Mouse (Mus musculus): Measurements from ENCODE around the gene Dpep1. TPM values are rescaled to one million over a fixed set of nuclear protein-coding genes. Genes with fewer than 3 reads are reported as not detected.
"Not testable (repeated sequence)": the region's sequence is repeated elsewhere in the genome, so short reads cannot be mapped to it uniquely, and the experiment has no call there.

Dpep1 gene
- polyA plus RNA-seq, 1 experiment from 2014 or later, result 14.3 TPM

DNA sequence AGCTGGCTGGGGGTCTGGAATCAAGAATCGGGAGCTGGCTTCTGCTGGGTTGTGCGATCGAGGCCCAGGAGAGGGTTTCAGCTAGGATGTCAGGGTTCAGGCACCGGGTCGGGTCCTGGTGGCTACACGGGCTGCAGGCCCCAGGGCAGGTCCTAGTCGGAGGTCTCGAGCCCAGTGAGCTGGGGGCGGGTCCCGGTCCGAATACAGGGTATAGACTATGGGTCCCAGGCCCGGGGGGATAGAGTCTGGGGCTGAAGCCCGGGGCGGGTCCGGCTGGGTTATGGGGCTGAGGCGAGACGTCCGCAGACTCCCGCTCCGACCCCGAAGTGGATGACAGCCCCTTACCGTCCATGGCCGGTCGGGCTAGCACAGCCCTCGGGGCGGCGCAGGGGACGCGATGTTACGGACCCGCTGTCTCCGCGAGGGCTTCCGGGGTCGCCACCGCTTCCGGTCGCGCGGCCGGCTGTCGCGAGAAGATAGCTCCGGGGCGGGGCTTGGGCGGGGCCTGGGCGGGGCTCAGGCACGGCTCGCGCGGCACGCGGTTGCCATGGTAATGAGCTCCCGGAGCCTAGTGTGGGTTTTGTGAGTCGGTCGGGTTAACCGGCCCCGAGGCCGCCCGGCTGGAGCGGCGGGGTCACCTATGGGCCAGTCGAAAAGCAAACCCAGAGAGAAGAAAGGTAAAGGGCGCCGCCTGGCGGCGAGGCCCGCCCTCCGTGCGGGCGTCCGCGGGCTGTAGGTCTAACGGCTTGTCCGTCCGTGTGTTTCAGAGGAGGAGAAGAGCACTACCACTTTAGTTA, 26.5 kb downstream of the Dpep1 start, which contains the start of the genes Chmp1a and Spata33:
Chmp1a (minus strand) TSS at position 443 of the 797 bp plus-strand sequence.
Spata33 (plus strand) TSS at position 512 of the 797 bp plus-strand sequence.
- peak; percentile 90 for ATAC-seq (ENCODE audit: insufficient number of reproducible peaks, low FRiP score, low TSS enrichment, low read depth)
- Histone ChIP-seq H3K27me3 (no peaks in the 10 kb centered on the region), H3K4me2 (replicated peaks) (peak within 1 kb of the TSS; percentile 69), H3K9ac (peak within 1 kb of the TSS; percentile 99), H3K4me1 (peaks cover 21% of the 10 kb centered on the region), H3K36me3 (peaks cover 29% of the 10 kb centered on the region), H3K27ac (replicated peaks) (peak within 1 kb of the TSS; percentile 61), H3K9me3 (replicated peaks) (no peaks in the 10 kb centered on the region), H3K4me3 (replicated peaks) (peak within 1 kb of the TSS; percentile 95)
- 1% methylated on average over 73 of the region's 76 CpGs for WGBS

DNA sequence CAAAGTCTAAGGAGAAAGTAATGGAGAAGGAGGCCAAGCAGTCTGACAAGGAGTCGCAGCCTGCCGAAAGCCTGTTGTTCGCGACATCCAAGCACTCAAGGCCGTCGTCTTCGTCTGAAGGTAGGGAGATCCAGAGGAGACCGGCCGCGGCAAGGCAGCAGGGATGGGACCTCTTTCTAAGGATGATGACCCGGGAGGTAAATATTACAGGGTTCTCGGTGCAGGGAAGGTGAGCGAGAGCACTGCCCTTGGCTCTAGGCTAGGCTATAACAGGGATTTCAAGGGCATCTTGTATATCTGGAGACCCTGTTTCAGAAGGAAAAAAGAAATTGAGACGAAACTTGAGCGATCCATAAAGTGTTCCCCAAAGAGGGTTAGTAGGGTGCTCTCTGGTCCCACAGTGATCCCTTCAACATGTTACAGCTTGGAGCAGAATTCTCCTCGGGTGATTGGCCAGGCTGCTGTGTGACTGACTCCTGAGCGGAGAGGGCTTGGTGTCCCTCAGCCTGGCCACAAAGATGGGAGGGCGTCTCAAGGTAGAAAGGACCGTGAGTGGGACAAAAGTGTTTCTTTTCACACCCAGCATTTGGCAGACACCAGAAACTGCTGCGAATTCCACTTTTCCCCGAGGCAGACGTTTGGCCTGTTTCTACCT, 27.2 kb downstream of the Dpep1 start:
- ATAC-seq (ENCODE audit: insufficient number of reproducible peaks, low FRiP score, low TSS enrichment, low read depth), result no peak
- peak overlapping the region; percentile 95 for H3K4me3 ChIP-seq (replicated peaks)
- peak overlapping the region; percentile 69 for H3K4me2 ChIP-seq (replicated peaks)
- no peaks in the 10 kb centered on the region for H3K27me3 ChIP-seq
- 20% methylated on average over 22 of the region's 22 CpGs for WGBS
- no peak overlapping the region for H3K27ac ChIP-seq (replicated peaks)
- H3K9me3 ChIP-seq (replicated peaks), result no peaks in the 10 kb centered on the region
- peaks cover 22% of the 10 kb centered on the region for H3K36me3 ChIP-seq
- H3K4me1 ChIP-seq, result peaks cover 21% of the 10 kb centered on the region
- peak overlapping the region; percentile 99 for H3K9ac ChIP-seq

DNA sequence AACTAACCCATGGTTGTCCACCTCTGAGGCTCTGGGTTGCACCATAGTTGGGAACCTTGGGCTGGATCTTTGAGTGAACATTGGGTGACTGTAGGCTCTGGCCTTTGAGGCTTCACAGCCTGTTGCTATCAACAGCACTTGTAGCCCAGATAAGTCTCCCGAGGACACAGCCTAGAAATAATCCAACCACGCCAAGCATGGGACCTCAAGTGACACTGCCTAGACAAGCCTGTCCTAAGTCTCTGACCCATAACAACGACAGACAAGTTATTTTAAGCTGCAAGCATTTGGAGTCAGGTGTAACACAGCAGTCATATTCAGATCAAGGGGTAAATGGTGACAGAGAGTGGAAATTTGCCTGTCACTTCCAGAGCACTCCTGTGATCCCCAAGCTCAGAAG, 29.4 kb downstream of the Dpep1 start:
- no peak overlapping the region for H3K4me2 ChIP-seq (replicated peaks)
- no peaks in the 10 kb centered on the region for H3K27me3 ChIP-seq
- H3K9ac ChIP-seq, result no peak overlapping the region
- no peaks in the 10 kb centered on the region for H3K9me3 ChIP-seq (replicated peaks)
- no peak overlapping the region for H3K4me3 ChIP-seq (replicated peaks)
- no peak overlapping the region for H3K27ac ChIP-seq (replicated peaks)
- 0 out of 2 replicates have a peak, but pooled peaks cover under 1% of the 10 kb centered on the region for H3K36me3 ChIP-seq
- ATAC-seq (ENCODE audit: insufficient number of reproducible peaks, low FRiP score, low TSS enrichment, low read depth), result no peak
- H3K4me1 ChIP-seq, result peaks cover 21% of the 10 kb centered on the region
- 69% methylated on average over 3 of the region's 3 CpGs for WGBS

DNA sequence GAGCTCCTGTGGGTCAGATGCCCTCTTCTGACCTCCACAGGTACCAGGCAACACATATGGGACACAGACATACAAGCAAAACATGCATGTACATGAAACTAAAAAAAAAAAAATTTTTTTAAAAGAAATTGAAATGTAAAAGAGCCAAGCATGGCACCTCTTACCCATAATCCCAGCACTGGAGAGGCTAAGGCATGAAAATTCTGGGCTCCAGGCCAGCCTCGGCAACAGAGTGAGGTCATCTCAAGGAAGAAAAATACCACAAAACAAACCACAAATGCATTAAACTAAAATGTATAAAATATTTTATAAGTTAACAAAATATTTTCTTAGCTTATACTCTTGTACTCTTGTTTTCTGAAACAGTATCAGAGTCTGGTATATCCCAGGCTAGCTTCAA, 34.9 kb downstream of the Dpep1 start:
- ATAC-seq (ENCODE audit: insufficient number of reproducible peaks, low FRiP score, low TSS enrichment, low read depth), result no peak
- WGBS, result 48% methylated on average over 1 of the region's 1 CpGs
- no peaks in the 10 kb centered on the region for H3K27me3 ChIP-seq
- H3K4me2 ChIP-seq (replicated peaks), result no peak overlapping the region
- peaks cover 14% of the 10 kb centered on the region for H3K4me1 ChIP-seq
- H3K9me3 ChIP-seq (replicated peaks), result no peaks in the 10 kb centered on the region
- no peaks in the 10 kb centered on the region for H3K36me3 ChIP-seq
- H3K27ac ChIP-seq (replicated peaks), result no peak overlapping the region
- no peak overlapping the region for H3K9ac ChIP-seq
- no peak overlapping the region for H3K4me3 ChIP-seq (replicated peaks)

DNA sequence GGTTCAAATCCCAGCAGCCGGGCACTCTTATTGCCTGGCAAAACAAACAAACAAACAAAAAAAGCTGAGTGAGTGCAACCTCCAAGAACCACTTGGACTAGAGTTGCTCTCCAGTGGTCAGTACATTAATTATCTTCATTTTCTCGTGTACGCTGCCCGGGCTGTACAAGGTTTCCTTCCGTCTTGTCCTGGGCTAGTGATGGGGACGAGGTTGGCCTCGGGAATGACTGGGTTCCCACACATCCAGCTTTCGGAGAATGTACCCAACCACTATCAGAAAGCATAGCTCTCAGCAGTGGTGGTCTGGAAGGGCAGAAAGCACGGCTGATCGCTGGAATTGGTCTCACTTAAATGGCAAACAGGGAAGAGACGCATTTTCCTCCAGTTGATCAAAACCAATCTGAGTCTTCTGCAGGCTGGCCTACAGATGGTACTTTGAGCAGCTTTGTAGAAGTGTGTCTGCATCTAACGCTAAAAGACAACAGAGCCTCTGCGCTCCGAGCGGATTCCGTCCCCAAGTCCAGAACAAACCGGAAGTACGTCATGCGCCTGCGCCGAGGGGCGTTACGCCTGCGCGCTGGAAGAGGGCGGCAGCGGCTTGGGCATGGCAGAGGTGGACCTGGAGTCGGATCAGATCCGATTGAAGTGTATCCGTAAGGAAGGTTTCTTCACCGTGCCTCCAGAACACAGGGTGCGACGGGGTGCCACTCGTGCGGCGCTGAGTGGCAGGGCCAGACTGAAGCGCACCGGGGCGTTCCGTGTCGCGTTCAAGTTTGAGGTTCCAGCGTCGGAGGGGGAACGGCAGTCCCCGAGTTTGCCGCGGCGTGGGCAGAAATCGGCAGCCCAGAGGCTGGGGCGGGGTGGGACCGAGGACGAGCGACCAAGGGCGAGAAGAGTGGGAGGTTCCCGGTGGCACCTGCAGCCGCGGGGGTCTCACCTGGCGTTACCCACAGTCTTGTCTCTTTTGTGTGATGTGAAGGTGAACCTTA, 38.5 kb downstream of the Dpep1 start, which contains the start of gene Cdk10:
Cdk10 (plus strand) TSS at position 565 of the 989 bp plus-strand sequence.
- Histone ChIP-seq H3K27ac (replicated peaks) (peak within 1 kb of the TSS; percentile 88), H3K27me3 (no peaks in the 10 kb centered on the region), H3K36me3 (peaks cover 23% of the 10 kb centered on the region), H3K9ac (peak within 1 kb of the TSS; percentile 86), H3K4me1 (peaks cover 14% of the 10 kb centered on the region), H3K9me3 (replicated peaks) (no peaks in the 10 kb centered on the region), H3K4me3 (replicated peaks) (peak within 1 kb of the TSS; percentile 75), H3K4me2 (replicated peaks) (peak within 1 kb of the TSS; percentile 89)
- WGBS, result 3% methylated on average over 59 of the region's 59 CpGs
- ATAC-seq (ENCODE audit: insufficient number of reproducible peaks, low FRiP score, low TSS enrichment, low read depth), result peak; percentile 74

DNA sequence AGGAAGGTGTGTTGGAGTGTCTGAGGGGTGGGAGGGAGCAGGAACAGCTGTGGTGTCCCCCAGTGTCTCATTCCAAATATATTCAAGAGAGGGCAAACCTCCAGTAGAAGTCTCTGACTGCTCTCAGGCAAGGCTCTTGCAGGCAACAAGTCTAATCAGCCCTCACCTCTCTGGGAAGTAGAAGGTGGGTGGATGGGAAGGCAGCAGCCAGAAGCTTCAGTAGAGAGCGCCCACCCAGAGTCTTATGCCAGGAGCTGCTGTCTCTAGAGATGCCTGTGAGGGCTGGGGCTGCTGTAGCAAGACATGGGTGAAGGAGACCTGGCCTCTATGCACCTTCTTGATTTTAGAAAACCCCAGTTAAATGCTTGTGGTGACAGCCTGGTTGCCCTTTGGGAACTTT, 42.4 kb downstream of the Dpep1 start:
- WGBS, result 96% methylated on average over 1 of the region's 1 CpGs
- Histone ChIP-seq H3K9me3 (replicated peaks) (no peaks in the 10 kb centered on the region), H3K4me3 (replicated peaks) (no peak overlapping the region), H3K27ac (replicated peaks) (no peak overlapping the region), H3K27me3 (0 out of 2 replicates have a peak, but pooled peaks cover under 1% of the 10 kb centered on the region), H3K9ac (no peak overlapping the region), H3K4me1 (peaks cover 14% of the 10 kb centered on the region), H3K4me2 (replicated peaks) (no peak overlapping the region), H3K36me3 (peaks cover 23% of the 10 kb centered on the region)
- no peak for ATAC-seq (ENCODE audit: insufficient number of reproducible peaks, low FRiP score, low TSS enrichment, low read depth)

DNA sequence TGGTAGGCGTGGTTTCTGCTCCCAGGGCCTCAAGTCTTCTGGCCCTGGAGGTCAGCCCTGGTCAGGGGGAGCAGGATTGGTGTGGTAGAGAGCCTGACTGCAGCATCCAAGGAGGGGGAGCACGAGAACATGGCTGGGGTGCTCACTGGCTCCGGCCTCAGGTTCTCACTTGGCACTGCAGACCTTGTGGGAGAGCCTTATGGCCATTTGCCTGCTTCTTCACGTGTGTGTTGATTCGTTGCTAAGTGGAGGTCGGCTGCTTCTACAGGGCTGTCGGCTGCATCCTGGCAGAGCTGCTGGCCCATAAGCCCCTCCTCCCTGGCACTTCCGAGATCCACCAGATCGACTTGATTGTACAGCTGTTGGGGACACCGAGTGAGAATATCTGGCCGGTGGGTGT, 44.3 kb downstream of the Dpep1 start:
- peaks cover 14% of the 10 kb centered on the region for H3K4me1 ChIP-seq
- WGBS, result 83% methylated on average over 11 of the region's 11 CpGs
- not testable (repeated sequence) for H3K9me3 ChIP-seq (replicated peaks)

DNA sequence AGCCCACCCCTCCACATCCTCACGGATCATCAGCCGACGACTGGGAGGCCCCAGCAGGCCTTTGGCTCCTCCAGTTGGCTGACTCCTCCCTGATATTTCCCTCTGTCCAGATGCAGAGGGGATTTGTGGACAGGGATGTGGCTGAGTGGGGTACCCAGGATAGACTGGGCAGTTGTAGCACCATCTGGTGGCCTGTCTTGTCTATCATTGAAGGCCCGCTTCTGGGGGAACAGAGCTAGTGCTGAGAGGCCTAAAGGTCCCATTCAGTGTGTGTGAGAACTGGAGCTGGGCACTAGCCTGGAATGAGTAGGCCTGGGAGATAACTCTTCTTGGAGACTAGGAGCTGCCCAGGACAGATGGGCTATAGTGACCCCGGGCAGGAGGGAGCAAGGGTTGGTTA, 45.7 kb downstream of the Dpep1 start:
- ATAC-seq (ENCODE audit: insufficient number of reproducible peaks, low FRiP score, low TSS enrichment, low read depth), result no peak
- WGBS, result 67% methylated on average over 5 of the region's 5 CpGs
- Histone ChIP-seq H3K4me2 (replicated peaks) (no peak overlapping the region), H3K9ac (no peak overlapping the region), H3K36me3 (peaks cover 22% of the 10 kb centered on the region), H3K27me3 (peaks cover 17% of the 10 kb centered on the region), H3K27ac (replicated peaks) (no peak overlapping the region), H3K4me3 (replicated peaks) (no peak overlapping the region), H3K4me1 (peaks cover 18% of the 10 kb centered on the region), H3K9me3 (replicated peaks) (no peaks in the 10 kb centered on the region)

More for the DNA sequence above, 44.3 kb downstream of the Dpep1 start:
- not testable (repeated sequence) for ATAC-seq (ENCODE audit: insufficient number of reproducible peaks, low FRiP score, low TSS enrichment, low read depth); H3K4me2 ChIP-seq (replicated peaks); H3K27ac ChIP-seq (replicated peaks); H3K9ac ChIP-seq; H3K4me3 ChIP-seq (replicated peaks)
- Histone ChIP-seq H3K36me3 (peaks cover 23% of the 10 kb centered on the region), H3K27me3 (peaks cover 10% of the 10 kb centered on the region)

DNA sequence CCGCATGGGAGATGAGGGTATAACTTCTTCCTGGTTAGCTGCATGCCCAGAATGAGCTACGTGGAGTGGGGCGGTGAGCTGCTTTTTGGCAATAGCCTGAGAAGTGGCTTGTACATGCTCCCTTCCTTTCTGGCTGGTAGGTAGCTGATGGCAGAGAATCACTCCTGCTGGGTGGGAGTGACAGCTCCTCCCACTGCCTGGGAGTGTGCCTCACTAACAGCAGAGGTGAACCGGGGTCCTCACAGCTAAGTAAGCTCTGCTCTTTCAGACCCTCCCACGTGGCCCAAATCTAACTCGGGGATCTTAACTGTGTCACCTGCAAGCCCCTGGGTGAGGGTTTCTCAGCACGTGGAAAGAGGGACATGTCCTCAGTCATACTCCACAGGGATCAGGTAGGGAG, 46.5 kb downstream of the Dpep1 start:
- Histone ChIP-seq H3K27ac (replicated peaks) (no peak overlapping the region), H3K4me2 (replicated peaks) (no peak overlapping the region), H3K27me3 (peaks cover 17% of the 10 kb centered on the region), H3K4me1 (peaks cover 18% of the 10 kb centered on the region), H3K9ac (no peak overlapping the region), H3K36me3 (peaks cover 14% of the 10 kb centered on the region), H3K4me3 (replicated peaks) (no peak overlapping the region), H3K9me3 (replicated peaks) (no peaks in the 10 kb centered on the region)
- whole genome bisulfite sequencing, result 45% methylated on average over 7 of the region's 7 CpGs
- ATAC-seq (ENCODE audit: insufficient number of reproducible peaks, low FRiP score, low TSS enrichment, low read depth), result no peak

DNA sequence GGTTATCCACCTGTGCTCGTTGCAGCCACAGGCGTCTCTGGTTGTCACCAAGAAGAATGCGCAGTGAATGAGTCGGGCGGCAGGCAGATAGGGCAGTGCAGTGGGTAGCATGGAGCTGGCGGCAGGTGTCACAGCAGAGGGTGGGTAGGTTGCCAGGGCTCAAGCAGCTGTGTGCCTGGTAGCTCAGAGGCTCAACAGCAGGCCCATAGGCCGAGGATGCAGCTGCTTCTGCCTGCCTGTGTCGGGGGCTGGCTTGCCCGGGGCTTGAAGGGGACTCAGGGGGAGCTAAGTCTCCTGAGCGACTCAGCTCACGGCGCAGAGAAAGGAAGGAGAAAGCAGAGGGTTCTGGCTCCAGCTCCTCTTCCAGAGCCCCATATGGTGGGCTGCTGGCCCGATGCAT, 47.3 kb downstream of the Dpep1 start:
- Histone ChIP-seq H3K4me3 (replicated peaks) (no peak overlapping the region), H3K36me3 (peaks cover 8% of the 10 kb centered on the region; the same call in 1 of the 2 replicates), H3K9ac (no peak overlapping the region), H3K27ac (replicated peaks) (no peak overlapping the region), H3K4me2 (replicated peaks) (no peak overlapping the region), H3K9me3 (replicated peaks) (no peaks in the 10 kb centered on the region), H3K27me3 (peaks cover 17% of the 10 kb centered on the region), H3K4me1 (peaks cover 18% of the 10 kb centered on the region)
- ATAC-seq (ENCODE audit: insufficient number of reproducible peaks, low FRiP score, low TSS enrichment, low read depth), result no peak
- WGBS, result 49% methylated on average over 13 of the region's 13 CpGs
